Mouse (Mus musculus) forebrain, embryonic 15.5 days (tissue): ENCODE results near the gene Mttp. TPM values are rescaled to one million over a fixed set of nuclear protein-coding genes. Genes with fewer than 3 reads are reported as not detected.
A peak's percentile ranks its signal among the peaks of the same experiment; 100 is the strongest.
"Not testable (repeated sequence)": the region's sequence is repeated elsewhere in the genome, so short reads cannot be mapped to it uniquely, and the experiment has no call there.

Source experiments
- ATAC-seq: fragments of 200-750 bp; cut with Nextera tagmentation; replicated peaks from 2 replicates; pipeline ENCODE4 v1.8.0; 2017; ENCODE audit warnings: mild to moderate bottlenecking, moderate TSS enrichment, moderate library complexity
- H3K27ac ChIP-seq: fragments of 300-500 bp; sonication (generic); replicated peaks from 2 replicates; pipeline ENCODE4 v1.5.1; 2015; ENCODE audit warnings: mild to moderate bottlenecking, inconsistent platforms
- H3K27me3 ChIP-seq: fragments of 300-500 bp; sonication (generic); 2 replicates; pipeline ENCODE4 v1.6.1; 2015; ENCODE audit warnings: inconsistent platforms
- H3K36me3 ChIP-seq: fragments of 300-500 bp; sonication (generic); 2 replicates; pipeline ENCODE4 v1.6.1; 2015; ENCODE audit warnings: mild to moderate bottlenecking, inconsistent platforms
- H3K4me1 ChIP-seq: fragments of 300-500 bp; sonication (generic); 2 replicates; pipeline ENCODE4 v1.6.1; 2015; ENCODE audit warnings: inconsistent platforms
- H3K4me2 ChIP-seq: fragments of 300-500 bp; sonication (generic); replicated peaks from 2 replicates; pipeline ENCODE4 v1.6.1; 2015; ENCODE audit warnings: mild to moderate bottlenecking, inconsistent platforms
- H3K4me3 ChIP-seq: fragments of 300-500 bp; sonication (generic); 2 replicates; pipeline ENCODE4 v1.5.1; 2015; ENCODE audit warnings: mild to moderate bottlenecking, inconsistent platforms
- H3K9ac ChIP-seq: fragments of 300-500 bp; sonication (generic); replicated peaks from 2 replicates; pipeline ENCODE4 v1.6.1; 2015; ENCODE audit warnings: mild to moderate bottlenecking, inconsistent platforms
- H3K9me3 ChIP-seq: fragments of 300-500 bp; sonication (generic); 2 replicates; pipeline ENCODE4 v1.6.1; 2016; ENCODE audit warnings: inconsistent platforms
- WGBS: fragments of 180-500 bp; shearing (Covaris S2); methylation state at CpG from one replicate; pipeline ENCODE4 v1.1.7; 2015; ENCODE audit warnings: mixed read lengths; 5-methylcytosine and 5-hydroxymethylcytosine counted together
- polyA plus RNA-seq: library from polyadenylated mRNA; unstranded; fragments of >200 nt; fragmentation: Nextera tagmentation; extraction: Ambion mirVana; gene quantifications from 2 replicates; pipeline ENCODE4 v1.2.1, GENCODE M21; 2015

Gene Mttp
- polyA plus RNA-seq, 1 experiment from 2014 or later = 8.6 TPM

- H3K9ac ChIP-seq = no peak overlapping the region
- ATAC-seq = no peak
- H3K9me3 ChIP-seq = no peaks in the 10 kb centered on the region
- 88% methylated on average over 4 of the region's 4 CpGs for WGBS
- no peaks in the 10 kb centered on the region for H3K27me3 ChIP-seq
- H3K4me2 ChIP-seq = no peak overlapping the region
- H3K4me3 ChIP-seq = no peak overlapping the region
- H3K27ac ChIP-seq = no peak overlapping the region
- no peaks in the 10 kb centered on the region for H3K4me1 ChIP-seq
- no peaks in the 10 kb centered on the region for H3K36me3 ChIP-seq
Observed at GRCm38 (mm10) chr3:138155062-138155461, 10.3 kb upstream of the Mttp start.

GRCm38 (mm10) chr3:138148811-138149210, 4.0 kb upstream of the Mttp start:
- WGBS = 97% methylated on average over 2 of the region's 2 CpGs
- H3K4me2 ChIP-seq = no peak overlapping the region
- no peak overlapping the region for H3K27ac ChIP-seq
- H3K4me1 ChIP-seq = no peaks in the 10 kb centered on the region
- no peak for ATAC-seq
- no peaks in the 10 kb centered on the region for H3K27me3 ChIP-seq
- H3K9ac ChIP-seq = no peak overlapping the region
- no peak overlapping the region for H3K4me3 ChIP-seq
- H3K36me3 ChIP-seq = no peaks in the 10 kb centered on the region
- no peaks in the 10 kb centered on the region for H3K9me3 ChIP-seq

- Histone ChIP-seq H3K4me2 (peak overlapping the region; percentile 79), H3K9me3 (no peaks in the 10 kb centered on the region), H3K27ac (peak overlapping the region; percentile 100), H3K4me1 (peaks cover 6% of the 10 kb centered on the region), H3K27me3 (no peaks in the 10 kb centered on the region), H3K9ac (peak overlapping the region; percentile 86), H3K4me3 (peak overlapping the region; percentile 87), H3K36me3 (no peaks in the 10 kb centered on the region)
- WGBS = 0% methylated on average over 18 of the region's 18 CpGs
- no peak for ATAC-seq
Observed at GRCm38 (mm10) chr3:138144060-138144641, 617 bp downstream of the Mttp start.

GRCm38 (mm10) chr3:138143315-138144059, 1.3 kb downstream of the Mttp start, which contains the start of gene Trmt10a:
Gene Trmt10a (plus strand): TSS chr3:138143448.
- peak within 1 kb of the TSS; percentile 100 for H3K27ac ChIP-seq
- ATAC-seq = peak; percentile 99
- H3K9me3 ChIP-seq = no peaks in the 10 kb centered on the region
- H3K4me3 ChIP-seq = peak within 1 kb of the TSS; percentile 87
- H3K4me1 ChIP-seq = peaks cover 6% of the 10 kb centered on the region
- H3K9ac ChIP-seq = peak within 1 kb of the TSS; percentile 86
- under 1% methylated on average over 70 of the region's 70 CpGs for WGBS
- peak within 1 kb of the TSS; percentile 79 for H3K4me2 ChIP-seq
- no peaks in the 10 kb centered on the region for H3K27me3 ChIP-seq
- H3K36me3 ChIP-seq = no peaks in the 10 kb centered on the region

- H3K4me2 ChIP-seq = peak overlapping the region; percentile 43
- no peaks in the 10 kb centered on the region for H3K27me3 ChIP-seq
- no peaks in the 10 kb centered on the region for H3K36me3 ChIP-seq
- peak overlapping the region; percentile 87 for H3K4me3 ChIP-seq
- peaks cover 6% of the 10 kb centered on the region for H3K4me1 ChIP-seq
- WGBS = 7% methylated on average over 12 of the region's 12 CpGs
- peak overlapping the region; percentile 100 for H3K27ac ChIP-seq
- peak overlapping the region; percentile 86 for H3K9ac ChIP-seq
- no peaks in the 10 kb centered on the region for H3K9me3 ChIP-seq
- ATAC-seq = no peak
Observed at GRCm38 (mm10) chr3:138142733-138143314, 1.9 kb downstream of the Mttp start.

GRCm38 (mm10) chr3:138142052-138142732, 2.6 kb downstream of the Mttp start:
- Histone ChIP-seq H3K27me3 (no peaks in the 10 kb centered on the region), H3K9ac (peak overlapping the region; percentile 30; the same call in 1 of the 2 replicates), H3K27ac (0 out of 2 replicates have a peak overlapping the region, but pooled peaks have one; percentile 31), H3K9me3 (no peaks in the 10 kb centered on the region), H3K36me3 (no peaks in the 10 kb centered on the region), H3K4me1 (peaks cover 6% of the 10 kb centered on the region), H3K4me2 (peak overlapping the region; percentile 43), H3K4me3 (peak overlapping the region; percentile 87)
- no peak for ATAC-seq
- WGBS = 57% methylated on average over 4 of the region's 4 CpGs

- 93% methylated on average over 6 of the region's 6 CpGs for WGBS
- Histone ChIP-seq H3K9ac (no peak overlapping the region), H3K4me2 (no peak overlapping the region), H3K27ac (no peak overlapping the region), H3K9me3 (no peaks in the 10 kb centered on the region), H3K27me3 (no peaks in the 10 kb centered on the region), H3K4me1 (peaks cover 6% of the 10 kb centered on the region), H3K36me3 (no peaks in the 10 kb centered on the region), H3K4me3 (no peak overlapping the region)
- no peak for ATAC-seq
Observed at GRCm38 (mm10) chr3:138139663-138140062, 5.1 kb downstream of the Mttp start.

GRCm38 (mm10) chr3:138138146-138138545, 6.6 kb downstream of the Mttp start:
- WGBS = 97% methylated on average over 13 of the region's 13 CpGs

GRCm38 (mm10) chr3:138134528-138134927, 10.2 kb downstream of the Mttp start:
- 100% methylated on average over 1 of the region's 1 CpGs for WGBS
- ATAC-seq = no peak
- H3K27me3 ChIP-seq = no peaks in the 10 kb centered on the region
- H3K27ac ChIP-seq = no peak overlapping the region
- H3K4me1 ChIP-seq = peaks cover 5% of the 10 kb centered on the region; the same call in 1 of the 2 replicates
- no peak overlapping the region for H3K9ac ChIP-seq
- no peaks in the 10 kb centered on the region for H3K9me3 ChIP-seq
- no peak overlapping the region for H3K4me2 ChIP-seq
- H3K36me3 ChIP-seq = no peaks in the 10 kb centered on the region
- no peak overlapping the region for H3K4me3 ChIP-seq

More at GRCm38 (mm10) chr3:138138146-138138545, 6.6 kb downstream of the Mttp start:
- H3K36me3 ChIP-seq, H3K4me2 ChIP-seq, H3K9me3 ChIP-seq, H3K9ac ChIP-seq, ATAC-seq, H3K27me3 ChIP-seq, H3K27ac ChIP-seq, H3K4me1 ChIP-seq, H3K4me3 ChIP-seq: not testable (repeated sequence)

GRCm38 (mm10) chr3:138133916-138134315, 10.9 kb downstream of the Mttp start:
- Histone ChIP-seq H3K36me3 (no peaks in the 10 kb centered on the region), H3K9me3 (no peaks in the 10 kb centered on the region), H3K4me1 (peaks cover 5% of the 10 kb centered on the region; the same call in 1 of the 2 replicates), H3K27me3 (no peaks in the 10 kb centered on the region), H3K27ac (no peak overlapping the region), H3K9ac (no peak overlapping the region), H3K4me3 (no peak overlapping the region), H3K4me2 (no peak overlapping the region)
- 87% methylated on average over 11 of the region's 11 CpGs for WGBS
- no peak for ATAC-seq

- 89% methylated on average over 8 of the region's 8 CpGs for WGBS
- Histone ChIP-seq H3K27me3 (no peaks in the 10 kb centered on the region), H3K9me3 (no peaks in the 10 kb centered on the region), H3K4me3 (no peak overlapping the region), H3K4me2 (no peak overlapping the region), H3K27ac (no peak overlapping the region), H3K36me3 (no peaks in the 10 kb centered on the region), H3K4me1 (peaks cover 5% of the 10 kb centered on the region; the same call in 1 of the 2 replicates), H3K9ac (no peak overlapping the region)
- ATAC-seq = no peak
Observed at GRCm38 (mm10) chr3:138133463-138133862, 11.3 kb downstream of the Mttp start.

- H3K4me1 ChIP-seq = peaks cover 5% of the 10 kb centered on the region; the same call in 1 of the 2 replicates
- 67% methylated on average over 9 of the region's 9 CpGs for WGBS
Observed at GRCm38 (mm10) chr3:138131168-138131567, 13.6 kb downstream of the Mttp start.

More at GRCm38 (mm10) chr3:138131168-138131567, 13.6 kb downstream of the Mttp start:
- no peak overlapping the region for H3K27ac ChIP-seq
- H3K4me3 ChIP-seq = no peak overlapping the region
- no peak overlapping the region for H3K4me2 ChIP-seq
- ATAC-seq = no peak
- H3K9me3 ChIP-seq = no peaks in the 10 kb centered on the region
- H3K9ac ChIP-seq = no peak overlapping the region
- H3K36me3 ChIP-seq = no peaks in the 10 kb centered on the region
- no peaks in the 10 kb centered on the region for H3K27me3 ChIP-seq
